Mouse (Mus musculus): ENCODE results near the gene AW549877. TPM values are rescaled to one million over a fixed set of nuclear protein-coding genes. Genes with fewer than 3 reads are reported as not detected.

The AW549877 gene
- polyA plus RNA-seq, 1 experiment, result 5.8 TPM

DNA sequence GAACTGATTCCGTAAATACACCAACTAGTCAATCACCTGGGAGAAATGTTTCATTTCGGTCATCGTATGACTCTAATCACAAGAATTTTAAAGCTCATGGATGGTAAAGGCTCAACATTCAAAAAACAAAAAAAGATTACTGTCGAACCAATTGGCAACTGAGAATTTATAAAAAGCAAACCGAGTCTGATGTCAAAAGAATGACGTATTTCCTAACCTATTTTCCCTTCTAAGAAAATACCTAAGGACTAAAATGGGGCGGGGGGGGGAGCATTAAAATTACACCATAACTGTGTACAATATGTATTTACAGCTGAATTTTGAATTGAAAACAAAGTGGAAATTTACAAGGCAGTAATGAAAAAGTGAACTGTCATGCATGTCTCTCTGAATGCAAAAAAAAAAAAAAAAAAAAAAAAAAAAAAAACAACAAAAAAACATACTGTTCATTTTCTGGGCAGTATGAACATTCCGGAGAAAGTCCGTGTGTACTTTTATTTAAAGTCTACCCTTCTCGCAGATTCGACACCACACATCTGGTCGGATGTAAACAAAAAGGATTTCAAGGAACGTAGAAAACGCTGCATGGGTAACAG, 594 bp downstream of the AW549877 start:
- WGBS, result 19% methylated on average over 14 of the region's 14 CpGs
- no peak for DNase-seq (ENCODE audit: low read depth, low spot score)

DNA sequence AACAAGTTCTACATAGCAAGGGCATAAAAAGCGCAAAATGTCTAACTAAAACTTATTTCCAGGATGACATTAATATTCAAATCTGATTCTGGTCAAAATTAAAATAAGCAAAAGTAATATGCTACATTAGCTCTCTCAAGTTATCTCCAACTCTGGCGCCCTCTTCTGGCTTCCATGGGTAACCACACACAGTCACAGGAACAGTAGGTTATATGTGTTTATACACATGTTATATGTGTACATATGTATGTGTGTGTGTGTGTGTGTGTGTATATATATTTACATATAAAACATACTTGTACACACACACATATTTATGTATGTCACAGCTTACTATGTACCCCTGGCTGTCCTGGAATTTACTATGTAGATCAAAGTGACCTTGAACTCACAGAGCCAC, 7.6 kb downstream of the AW549877 start:
- no peak for DNase-seq (ENCODE audit: low read depth, low spot score)
- 76% methylated on average over 2 of the region's 2 CpGs for WGBS

DNA sequence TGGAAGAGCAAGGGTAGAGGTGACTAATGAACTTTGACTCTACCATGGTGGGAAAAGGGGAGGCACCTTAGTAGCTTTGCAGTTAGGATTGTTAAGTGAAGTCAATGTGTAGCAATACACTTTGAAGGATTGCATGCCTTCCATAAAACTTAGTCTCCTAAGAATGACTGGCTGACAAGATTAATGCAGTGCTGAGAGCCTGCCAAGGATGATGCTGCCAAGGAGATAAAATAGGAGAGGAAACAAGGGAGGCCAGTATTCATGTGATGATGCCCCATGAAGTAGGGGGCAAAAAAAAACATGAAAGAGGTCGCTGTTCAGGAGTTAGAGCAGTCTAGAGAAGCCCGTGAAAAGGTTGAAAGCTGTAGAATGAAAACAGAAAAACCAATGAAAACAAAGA, 10.7 kb downstream of the AW549877 start:
- 84% methylated on average over 2 of the region's 2 CpGs for WGBS
- DNase-seq (ENCODE audit: low read depth, low spot score), result no peak

DNA sequence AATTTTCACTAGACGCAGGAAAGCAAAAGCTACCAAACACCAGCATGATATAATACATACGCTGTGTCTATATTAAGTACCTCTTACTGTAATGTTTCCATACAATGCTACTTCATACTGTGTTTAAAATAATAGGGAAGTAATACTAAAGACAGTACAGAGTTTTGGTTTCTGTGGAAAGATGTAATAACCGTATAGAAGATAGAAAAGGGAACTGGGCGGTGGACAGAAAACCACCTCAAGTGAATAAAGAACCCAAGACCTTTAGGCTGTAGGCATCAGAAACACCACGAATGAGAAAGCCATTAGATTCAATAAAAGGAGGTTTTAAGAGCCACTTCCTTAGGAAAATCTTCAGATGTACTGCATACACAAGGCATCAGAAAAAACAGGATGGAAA, 12.8 kb downstream of the AW549877 start:
- WGBS, result 86% methylated on average over 5 of the region's 5 CpGs
- DNase-seq (ENCODE audit: low read depth, low spot score), result no peak

DNA sequence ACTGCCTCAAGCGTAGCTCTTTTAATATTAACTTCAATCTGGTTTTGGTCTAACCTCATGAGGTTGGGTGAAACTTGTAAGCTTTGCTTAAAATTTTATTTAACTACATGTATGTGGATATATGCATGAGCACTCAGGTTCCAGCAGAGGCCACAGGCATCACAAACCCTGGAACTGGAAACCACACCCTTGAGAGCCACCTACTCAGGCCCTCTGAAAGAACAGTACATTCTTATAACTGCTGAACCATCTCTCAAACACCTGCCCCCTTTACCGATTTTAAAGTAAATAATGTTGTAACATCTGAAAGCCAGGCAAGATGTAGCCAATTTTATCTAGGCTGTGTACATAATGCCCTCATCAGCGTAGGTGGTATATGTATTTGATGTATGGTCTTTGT, 15.7 kb downstream of the AW549877 start:
- no peak for DNase-seq (ENCODE audit: low read depth, low spot score)
- WGBS, result 36% methylated on average over 3 of the region's 3 CpGs

DNA sequence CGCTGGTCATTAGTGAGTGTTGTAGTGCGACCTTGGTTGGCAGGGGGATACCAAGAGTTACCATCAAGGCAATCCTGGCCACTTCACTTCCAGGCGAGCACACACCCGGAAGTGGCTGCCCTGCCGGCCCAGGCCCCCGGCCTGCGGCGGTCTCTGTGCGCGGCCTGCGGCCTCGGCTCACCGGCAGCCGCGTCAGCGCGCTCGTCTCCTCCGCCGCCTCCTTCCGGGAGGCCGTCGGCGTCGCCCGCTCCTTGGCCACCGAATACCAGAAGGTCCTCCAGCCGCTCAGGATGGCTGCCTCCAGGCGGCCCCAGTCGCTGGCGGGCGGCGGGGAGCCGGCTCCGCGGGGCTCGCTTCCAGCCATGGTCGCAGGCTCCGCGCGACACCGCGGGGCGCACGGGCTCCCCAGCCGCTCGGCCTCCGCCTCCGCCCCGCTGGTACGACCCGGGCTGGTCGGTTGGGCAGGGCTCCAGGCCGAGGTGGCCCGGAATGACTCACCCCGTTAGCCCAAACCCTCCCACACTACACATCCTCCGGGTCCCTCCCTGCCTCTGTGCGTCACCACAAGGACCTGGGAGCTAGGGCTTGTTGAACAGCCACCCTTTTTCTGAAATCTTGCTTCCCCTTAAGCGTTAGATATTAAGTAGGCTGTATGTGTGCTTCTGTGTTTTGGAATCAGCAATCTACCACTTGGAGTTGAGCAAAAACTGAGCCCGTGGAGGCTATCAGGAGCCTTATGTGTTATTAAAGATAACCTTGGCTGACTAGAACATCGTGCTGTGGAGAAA, 16.3 kb downstream of the AW549877 start, which contains the start of gene Fbxo4:
TSS of gene Fbxo4 (minus strand) at position 513 of the 788 bp plus-strand sequence.
- DNase-seq (ENCODE audit: low read depth, low spot score), result peak; percentile 45
- WGBS, result under 1% methylated on average over 61 of the region's 61 CpGs

DNA sequence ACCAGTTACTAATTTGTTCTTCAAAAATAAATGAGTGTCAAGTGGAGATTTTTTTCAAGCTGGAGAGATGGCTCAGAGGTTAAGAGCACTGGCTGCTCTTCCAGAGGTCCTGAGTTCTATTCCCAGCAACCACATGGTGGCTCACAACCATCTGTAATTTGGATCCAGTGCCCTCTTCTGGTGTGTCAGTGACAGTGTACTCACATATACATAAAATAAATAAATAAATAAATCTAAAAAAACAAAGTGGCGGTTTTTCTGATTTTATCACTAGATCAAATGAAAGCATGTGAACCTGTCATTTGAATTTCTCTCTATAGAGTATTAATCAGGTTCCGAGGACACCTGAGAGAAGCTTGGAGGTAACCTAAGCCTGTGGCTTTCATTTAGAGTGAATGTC, 17.3 kb downstream of the AW549877 start:
- no peak for DNase-seq (ENCODE audit: low read depth, low spot score)
- WGBS, result 90% methylated on average over 2 of the region's 2 CpGs

DNA sequence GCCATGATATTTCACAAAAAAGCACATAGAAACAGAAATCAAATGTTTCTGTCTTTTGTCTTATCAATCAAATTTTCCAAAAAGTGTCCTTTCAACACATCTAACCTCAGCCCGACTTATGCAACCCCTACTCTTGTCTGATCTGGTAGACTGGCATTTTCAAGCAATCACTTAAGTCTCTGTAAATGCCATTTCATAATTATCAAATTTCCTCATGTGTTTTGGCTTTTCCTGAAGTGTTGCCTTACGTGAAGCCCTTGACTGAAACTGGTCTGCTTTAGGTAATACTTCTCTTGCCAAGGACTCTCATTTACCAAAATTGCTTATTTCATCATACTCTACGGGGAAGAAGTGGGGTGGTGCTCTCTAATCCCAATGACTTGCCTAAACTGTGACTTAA, 22.2 kb downstream of the AW549877 start:
- DNase-seq (ENCODE audit: low read depth, low spot score), result no peak
- 92% methylated on average over 3 of the region's 3 CpGs for WGBS

DNA sequence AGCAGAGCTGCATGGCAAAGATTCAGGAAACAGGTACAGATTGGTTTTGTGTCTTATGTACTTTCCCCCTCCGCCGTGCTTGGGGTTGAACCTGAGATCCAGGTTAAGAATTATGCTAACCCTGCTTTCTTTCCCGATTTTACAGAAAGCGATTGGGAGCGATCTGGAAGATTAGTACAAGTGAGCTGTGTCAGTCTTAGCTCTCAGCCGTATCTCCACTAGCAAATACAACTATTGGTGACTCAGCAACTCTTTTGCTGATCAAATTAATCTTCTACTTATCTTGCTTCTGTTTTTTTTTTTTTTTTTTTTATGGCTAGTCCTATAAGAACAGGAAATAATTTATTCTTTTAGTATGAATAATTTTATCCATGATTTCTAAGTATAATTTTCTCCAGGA, 25.4 kb downstream of the AW549877 start:
- 94% methylated on average over 6 of the region's 6 CpGs for WGBS
- DNase-seq (ENCODE audit: low read depth, low spot score), result no peak

DNA sequence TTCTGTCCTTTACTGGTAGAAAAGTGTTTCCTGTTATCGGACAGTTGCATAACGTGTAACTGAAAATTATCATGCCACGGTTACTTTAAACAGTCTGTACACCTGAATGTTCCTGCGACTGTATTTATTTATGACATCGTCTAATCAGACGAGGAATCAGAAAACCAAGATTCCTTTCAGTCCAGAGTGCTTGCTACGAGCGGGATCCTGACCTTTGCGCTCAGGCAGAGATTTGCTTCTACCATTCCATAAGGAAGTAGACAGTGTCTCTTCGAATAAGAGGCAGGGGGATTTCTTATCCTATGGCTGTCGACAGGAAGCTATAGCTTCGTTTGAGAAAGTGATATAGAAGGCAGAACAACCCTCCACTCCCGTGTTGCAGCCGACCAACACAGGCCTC, 25.8 kb downstream of the AW549877 start:
- 86% methylated on average over 14 of the region's 14 CpGs for WGBS
- DNase-seq (ENCODE audit: low read depth, low spot score), result no peak

DNA sequence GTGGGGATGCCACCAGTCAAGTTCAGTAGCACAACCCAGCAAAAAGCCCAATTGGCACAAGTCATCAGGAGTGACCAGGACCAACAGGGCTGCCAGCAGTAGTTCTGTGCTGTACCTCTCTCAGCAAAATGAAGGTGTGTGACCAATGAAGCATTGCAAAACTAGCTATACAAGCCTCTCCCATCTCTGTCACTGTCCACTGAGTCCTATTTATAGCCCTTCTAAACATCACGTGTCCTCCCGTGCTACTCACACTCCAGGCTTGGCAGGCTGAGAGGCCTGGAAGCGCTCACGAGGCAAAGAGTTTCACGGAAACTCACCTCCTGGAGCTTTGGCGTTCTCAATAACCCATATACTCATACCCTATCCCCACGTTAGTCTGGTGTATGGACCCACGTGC, 33.3 kb downstream of the AW549877 start:
- DNase-seq (ENCODE audit: low read depth, low spot score), result no peak
- WGBS, result 61% methylated on average over 8 of the region's 8 CpGs

DNA sequence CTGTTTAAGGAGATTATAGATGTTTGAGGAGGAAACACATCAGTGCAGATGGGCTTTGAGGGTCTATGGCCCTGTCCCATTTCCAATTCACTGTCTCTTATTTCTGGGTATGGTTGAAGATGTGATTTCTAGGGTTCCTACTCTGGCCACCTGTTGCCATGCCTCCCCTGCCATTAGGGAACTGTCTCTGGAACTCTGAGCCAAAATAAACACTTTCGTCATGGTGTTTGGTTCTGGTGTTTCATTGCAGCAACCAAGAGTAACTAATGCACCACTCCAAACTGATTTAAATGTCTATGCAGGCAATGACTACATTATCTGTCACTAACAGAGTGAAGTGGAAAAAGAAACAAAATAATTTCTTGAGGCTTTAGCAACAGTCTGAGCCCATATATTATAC, 35.5 kb downstream of the AW549877 start:
- no peak for DNase-seq (ENCODE audit: low read depth, low spot score)
- 19% methylated on average over 1 of the region's 1 CpGs for WGBS

DNA sequence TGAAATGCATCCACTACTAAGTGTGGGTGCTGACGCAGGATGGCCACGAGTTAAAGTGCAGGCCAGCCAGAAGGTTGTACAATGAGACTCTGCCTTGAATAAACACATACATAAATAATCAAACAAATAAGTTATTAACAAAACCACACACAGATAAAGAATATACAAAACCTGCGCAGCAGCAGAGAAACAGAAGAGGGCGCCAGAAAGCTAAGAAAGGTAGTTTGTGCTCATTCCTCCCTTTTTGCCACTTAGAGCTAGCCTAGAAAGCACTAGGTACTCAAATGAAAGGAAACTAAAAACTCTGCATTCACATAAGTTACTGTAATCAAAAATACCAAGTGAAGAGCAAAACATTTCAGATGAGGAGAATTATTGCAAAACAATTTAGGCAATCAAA, 37.6 kb downstream of the AW549877 start:
- peak; percentile 21 for DNase-seq (ENCODE audit: low read depth, low spot score)
- WGBS, result 18% methylated on average over 4 of the region's 4 CpGs

DNA sequence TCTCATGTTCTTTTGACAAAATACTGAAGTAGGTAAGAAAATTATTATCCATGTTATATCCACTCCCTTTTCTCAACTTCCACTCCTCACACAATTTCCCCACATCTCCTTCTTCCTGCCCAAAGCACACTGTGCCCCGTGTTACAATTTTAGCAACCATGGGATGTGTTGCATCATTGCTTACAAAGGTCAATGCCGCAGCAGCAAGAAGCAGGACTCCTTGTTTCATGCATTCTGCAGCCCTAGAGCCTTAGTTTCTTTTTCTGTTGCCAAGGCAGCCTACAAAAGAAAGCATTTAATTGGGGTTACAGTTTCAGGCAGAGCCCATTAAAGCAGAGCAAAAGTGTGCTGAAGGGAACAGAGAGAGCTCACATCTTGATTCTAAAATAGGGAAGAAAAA, 40.6 kb downstream of the AW549877 start:
- WGBS, result 59% methylated on average over 2 of the region's 2 CpGs
- DNase-seq (ENCODE audit: low read depth, low spot score), result no peak

DNA sequence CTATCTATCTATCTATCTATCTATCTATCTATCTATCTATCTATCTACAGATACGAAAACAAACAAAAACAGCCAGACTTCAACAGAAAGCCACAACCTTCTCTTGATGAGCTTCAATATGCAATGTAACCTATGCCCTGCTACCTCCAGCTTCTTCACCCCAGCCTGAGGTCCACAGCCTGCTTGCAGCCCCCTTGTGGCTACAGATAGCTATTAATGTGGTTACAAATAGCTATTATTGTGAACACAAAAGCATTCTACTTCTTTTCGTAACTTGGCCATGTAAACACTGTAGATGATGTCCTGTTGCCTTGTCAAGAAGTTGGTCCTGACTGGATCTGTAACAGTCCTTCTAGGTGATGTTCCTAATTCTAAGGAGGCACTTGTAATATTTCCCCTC, 57.4 kb downstream of the AW549877 start:
- DNase-seq (ENCODE audit: low read depth, low spot score), result no peak
- WGBS, result 87% methylated on average over 2 of the region's 2 CpGs

DNA sequence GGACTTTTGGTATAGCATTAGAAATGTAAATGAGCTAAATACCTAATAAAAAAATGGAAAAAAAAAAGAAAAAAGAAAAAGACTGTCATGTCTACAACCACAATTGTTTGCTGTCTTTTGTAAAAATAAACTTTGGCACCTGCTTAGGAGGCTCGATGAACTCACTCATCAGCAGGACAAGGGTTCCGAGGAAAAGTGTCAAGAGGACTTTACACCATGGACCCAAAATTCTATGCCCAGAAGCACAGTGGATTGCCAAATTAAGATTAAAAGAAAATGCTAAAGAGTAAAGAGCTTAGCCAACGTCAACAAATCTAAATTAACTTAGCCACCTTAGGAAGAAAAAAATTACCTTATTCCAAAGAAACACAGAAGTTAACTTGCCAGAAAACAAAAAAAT, 59.5 kb downstream of the AW549877 start:
- DNase-seq (ENCODE audit: low read depth, low spot score), result no peak
- 81% methylated on average over 3 of the region's 3 CpGs for WGBS

DNA sequence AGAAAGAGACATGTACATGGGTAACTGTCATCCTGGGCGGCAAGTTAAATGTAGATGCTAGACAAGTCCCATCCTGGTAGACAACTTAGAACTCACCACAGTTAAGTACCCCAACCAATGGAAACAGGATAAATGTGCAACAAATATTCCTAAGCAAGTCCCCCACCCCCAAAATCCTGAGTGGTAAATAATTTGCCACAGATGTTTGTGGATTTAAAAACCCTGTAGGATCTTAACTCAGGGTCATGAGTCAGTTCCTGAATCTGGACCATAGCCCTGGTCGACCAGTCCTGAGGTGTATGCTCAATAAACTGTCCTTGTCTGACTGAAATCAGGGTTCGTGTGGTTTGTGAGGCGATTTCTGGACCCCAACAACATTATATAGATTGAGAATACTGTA, 62.1 kb downstream of the AW549877 start:
- WGBS, result 75% methylated on average over 4 of the region's 4 CpGs
- DNase-seq (ENCODE audit: low read depth, low spot score), result no peak

Other genes with a start within 250 kb of the AW549877 start
- gene Fbxo4, start 16.2 kb downstream of the AW549877 start, polyA plus RNA-seq (2012; rRNA removed), result 8.1 and 8.5 TPM in 2 replicates
- 37.1 and 37.5 TPM in 2 replicates for gene Oxct1, start 30.6 kb upstream of the AW549877 start, polyA plus RNA-seq (2012; rRNA removed)

Data from large intestine, adult 2 months (tissue).